Mouse (Mus musculus) frontal cortex, postnatal 10 days (tissue): ENCODE data around the gene Acer3.
A peak's percentile ranks its signal among the peaks of the same experiment; 100 is the strongest.

Experiments used
- DNase-seq, 2 experiments: peaks; one replicate each; pipeline ENCODE4 v3.0.0; 2022; ENCODE audit warnings: low spot score in 2 of 2, mixed read lengths in 1 of 2

The Acer3 gene

DNA sequence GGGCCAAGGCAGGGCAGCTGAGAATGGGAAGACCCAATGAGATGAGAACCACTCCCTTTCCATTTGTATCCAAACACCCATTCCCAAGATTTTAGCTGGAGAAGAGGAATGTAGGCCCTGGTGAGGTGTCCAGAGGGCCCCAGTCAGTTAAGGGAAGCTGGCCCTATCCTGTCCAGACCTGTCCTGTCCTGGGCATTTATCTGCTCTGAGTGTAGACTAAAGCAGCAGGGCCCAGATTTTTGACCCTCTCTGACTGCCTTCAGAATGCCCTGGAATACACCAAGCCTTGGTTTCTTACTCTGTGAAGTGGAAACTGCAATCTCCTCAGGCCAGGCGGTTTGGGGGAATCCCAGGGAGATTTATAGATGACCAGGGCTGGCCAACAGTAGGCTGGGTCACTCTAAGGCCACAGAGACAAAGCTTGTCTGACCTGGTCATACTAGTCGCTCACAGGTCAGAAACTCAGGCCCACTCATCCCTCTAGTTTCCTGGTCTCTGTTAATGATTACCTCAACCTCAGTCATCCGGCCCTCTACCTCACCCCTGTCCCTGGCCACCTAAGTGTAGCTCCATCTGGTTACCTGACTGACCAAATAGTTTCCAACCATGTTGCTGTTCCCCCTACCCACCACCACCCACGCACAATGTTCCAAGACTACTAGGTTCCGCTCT lies 142.3 kb downstream of the Acer3 start:
- no peak for DNase-seq

DNA sequence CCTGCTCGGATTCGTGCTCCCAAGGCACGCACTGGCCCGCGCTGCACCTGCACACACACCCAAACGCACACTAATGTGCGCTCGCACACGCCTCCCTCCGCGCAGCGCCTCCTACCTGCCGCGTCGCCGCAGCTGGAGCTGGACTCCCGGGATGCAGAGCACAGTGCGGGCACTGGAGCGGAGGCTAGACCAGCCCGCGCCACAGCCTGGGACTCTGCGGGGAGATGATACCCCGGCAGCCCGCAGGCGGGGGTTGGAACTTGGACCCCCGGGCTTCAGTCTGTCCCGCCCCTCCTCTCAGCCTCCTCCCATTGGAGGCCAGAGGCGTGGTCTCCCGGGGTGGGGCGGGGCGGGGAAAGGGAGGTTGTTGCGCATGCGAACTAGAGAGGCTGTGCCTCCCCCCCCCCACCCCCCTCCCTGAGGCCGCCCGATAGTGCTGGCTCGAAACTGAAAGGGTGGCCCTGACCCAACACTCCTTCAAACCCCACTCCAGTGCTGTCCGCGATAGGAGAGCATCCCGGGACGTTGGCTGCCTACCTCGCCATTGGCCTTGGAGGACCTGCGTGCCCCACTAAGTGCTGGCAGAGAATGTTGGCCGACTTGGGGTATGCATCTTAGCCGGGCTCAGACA lies 143.0 kb downstream of the Acer3 start, which contains the start of gene Capn5:
Gene Capn5, minus strand, starts transcription at position 346 of the 631 bp plus-strand sequence.
- peak in 1 of 2 experiments; percentile 49 for DNase-seq

DNA sequence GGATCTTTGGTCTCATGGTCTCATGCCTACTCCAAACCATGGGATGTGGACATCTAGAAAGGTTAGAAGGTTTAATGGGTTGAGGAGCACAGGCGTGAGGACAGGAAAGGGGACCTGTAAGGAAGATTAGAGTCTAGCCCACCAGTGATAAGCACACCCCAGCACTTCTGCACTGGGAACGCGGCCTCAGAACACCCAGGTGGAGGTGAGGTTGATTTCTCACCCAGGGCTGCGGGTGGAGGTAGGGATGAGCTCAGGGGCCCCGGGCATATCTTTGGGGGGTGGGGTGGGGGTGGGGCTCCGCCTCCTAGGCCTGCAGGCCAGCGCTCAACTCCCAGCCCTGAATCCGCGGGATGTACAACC lies 143.5 kb downstream of the Acer3 start:
- DNase-seq = no peak

DNA sequence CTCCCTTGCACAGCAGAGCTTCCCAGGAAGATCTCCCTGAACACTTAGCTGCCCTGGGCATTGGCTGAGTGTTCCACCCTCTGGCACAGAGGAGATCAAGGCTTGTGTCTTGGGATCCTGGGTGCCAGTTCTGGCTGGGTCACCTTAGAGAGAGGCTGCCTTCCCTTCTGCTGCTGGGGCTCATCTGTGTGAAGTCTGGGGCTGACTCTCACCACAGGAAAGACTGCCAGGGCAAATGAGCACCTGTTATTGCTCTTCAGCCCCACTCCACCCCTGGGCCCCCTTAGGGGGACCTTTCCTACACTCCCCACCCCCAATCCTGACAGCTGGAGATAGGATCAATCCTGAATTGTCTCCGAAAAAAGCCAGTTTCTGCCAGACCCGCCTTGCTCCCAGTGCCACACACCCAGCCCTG lies 143.9 kb downstream of the Acer3 start:
- no peak for DNase-seq

DNA sequence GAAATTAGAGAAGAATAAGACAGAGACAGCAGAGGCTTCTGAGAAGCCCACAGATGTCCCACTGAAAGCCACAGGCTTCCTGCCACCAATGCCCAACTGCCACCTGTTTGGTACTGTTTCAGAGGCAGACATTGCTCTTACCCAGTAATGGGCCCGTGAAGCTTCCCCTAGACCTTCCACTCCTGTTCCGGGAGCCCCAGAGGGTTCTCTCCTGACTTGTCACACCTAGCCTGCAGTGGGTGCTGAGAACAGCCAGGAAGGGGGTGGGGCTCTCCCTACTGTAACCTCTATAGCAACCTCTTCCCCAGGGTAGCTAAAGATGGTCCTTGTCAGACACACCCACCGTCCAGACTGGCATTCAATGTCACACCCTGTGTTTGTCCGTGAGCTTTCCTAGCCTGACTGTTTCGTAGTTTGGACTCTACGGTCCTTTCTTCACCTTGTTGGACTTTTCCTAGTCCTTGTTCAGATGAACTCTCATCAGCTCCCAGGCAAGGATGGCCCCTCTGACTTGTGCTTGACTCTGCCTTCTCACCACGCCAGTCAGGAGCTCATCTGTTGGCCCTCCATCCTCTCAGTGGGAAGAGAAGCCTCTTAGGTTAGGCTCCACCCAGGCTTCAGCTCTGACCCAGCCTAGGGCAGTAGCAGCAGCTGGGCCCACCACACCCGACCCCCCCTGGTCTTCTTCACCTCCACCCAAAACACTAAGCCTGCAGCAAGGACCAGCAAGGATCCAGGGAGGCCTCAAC lies 144.5 kb downstream of the Acer3 start:
- no peak for DNase-seq

DNA sequence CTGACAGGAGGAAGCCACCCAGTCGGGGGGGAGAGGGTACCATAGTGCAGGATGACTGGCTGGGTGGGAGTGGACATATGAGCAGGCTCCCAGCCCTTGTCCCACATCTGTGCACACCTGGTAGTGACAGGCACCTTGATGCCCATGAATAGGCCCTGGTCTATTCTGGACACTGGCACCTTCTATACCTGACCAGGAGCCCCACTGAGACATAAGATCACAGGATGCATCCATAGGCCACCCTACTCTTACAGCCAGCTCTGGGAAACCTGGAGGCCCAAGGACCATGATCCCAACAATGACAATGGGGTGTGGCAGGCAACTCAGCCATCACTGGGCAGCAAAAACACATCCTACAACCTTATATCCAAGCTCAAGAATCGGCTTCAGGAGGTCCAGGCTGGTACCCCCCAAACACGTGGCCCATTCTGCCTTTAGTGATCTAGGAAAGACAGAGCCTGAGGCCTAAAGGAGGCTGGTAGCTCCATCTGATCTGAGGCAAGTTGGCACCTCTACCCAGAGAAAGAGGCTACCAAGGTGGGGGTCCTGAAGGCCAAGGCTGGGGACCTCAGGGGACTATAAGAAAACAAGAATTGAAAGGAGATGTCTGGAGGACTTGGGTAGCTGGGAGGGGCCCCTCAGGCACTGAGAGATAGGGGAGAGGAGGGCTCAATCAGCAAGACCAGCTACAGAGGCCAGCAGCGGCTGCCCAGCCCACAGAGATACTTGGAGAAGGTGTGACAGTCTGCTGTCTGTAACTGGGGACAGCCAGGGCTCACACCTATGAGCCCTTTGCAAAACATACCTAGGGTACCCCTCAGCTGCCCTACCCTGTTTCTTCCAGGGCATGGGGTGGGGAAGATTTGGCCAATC lies 145.9 kb downstream of the Acer3 start:
- DNase-seq = no peak

DNA sequence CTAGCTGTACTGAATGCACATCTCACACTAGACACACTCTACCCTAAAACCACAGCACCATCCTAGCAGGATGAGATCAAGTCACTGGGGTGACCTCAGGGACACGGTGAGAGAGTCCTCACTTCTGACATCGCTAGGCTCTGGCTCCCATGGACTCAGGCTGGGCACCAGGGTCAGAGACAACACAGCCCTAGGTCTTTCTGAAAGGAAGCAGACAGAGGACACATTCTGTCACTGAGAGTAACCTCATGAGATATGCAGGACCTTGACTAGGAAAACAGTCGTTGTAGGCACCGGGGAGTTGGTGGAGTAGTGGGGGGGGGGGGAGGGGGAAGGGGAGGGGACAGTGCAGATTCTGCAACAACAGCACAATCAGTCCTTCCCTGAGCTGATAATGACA lies 147.6 kb downstream of the Acer3 start:
- DNase-seq = no peak

DNA sequence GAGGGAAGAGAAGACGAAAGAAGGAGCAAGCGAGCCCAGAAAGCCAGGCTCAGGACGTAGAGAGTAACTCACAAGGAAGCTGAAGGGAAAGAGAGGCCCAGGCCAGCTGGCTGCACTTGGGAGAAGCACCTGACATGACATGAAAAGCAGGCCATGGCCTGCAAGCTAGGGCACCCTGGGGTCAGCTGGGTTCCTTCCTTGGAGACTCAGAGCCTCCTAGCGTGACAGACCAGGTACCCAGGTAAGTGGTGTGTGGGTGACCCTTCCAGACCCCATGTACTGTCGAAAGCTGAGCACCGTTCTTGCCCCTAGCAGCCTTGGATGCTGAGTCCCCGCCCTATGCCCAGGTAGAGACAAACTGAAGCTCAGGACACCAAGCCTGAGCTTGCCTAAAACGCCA lies 148.3 kb downstream of the Acer3 start:
- no peak for DNase-seq

DNA sequence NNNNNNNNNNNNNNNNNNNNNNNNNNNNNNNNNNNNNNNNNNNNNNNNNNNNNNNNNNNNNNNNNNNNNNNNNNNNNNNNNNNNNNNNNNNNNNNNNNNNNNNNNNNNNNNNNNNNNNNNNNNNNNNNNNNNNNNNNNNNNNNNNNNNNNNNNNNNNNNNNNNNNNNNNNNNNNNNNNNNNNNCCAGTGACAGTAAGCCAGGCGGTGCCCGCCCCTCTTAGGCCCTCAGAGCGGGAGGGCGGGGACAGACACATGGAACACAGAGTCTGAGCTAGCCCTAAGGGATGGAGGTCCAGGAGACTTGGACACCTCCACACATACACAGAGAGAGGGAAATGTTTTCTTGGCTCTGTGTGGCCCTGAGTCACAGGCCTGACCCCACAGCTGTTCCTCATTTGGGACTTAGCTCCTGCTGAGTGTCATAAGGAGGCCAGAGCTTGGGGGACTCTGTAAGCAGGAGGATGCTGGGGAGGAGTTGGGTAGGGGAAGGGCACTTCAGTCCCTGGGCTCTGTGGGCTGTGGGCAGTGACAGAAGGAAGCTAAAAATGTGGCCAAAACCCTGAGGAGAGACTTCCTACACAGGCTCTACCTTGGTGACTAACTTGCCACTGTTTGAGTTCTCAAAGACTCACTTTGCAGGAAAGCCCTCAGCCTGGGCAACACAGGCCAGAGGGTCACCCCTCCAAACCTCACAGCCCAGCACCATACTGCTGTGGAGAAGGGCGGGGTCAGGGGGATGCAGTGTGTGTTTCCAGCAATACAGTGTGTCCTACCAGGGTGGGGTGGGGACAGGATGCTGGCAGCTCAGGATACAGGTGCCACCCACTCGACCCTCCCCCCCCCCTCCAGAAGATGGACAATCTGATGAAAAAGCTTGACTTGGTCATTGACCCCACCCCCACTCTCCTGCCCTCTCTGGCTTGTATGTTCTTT lies 149.6 kb downstream of the Acer3 start:
- no peak for DNase-seq

DNA sequence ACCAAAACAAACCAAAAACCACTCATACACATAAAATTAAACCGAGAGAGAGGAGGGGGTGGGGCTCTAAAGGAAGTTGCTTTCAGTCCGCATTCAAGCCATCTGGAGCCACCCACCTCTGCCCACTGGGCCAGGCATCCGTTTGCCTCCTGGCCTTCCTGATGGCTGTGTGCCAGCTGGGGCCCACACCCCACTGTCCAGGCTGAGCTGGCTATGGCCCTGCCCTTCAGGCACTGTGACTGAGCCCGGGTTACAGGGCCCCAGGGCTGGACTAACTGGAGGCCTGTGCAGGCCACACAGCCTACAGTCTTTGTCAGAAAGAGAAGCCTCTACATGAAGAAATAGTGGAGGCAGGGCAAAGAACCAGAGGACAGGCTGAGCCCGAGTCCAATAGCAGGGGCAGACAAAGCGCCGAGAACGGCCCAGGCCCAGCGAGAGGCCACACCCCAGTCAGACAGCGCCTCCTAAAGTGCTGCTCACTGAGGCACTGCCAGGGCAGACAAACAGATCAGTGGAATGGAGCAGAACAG lies 155.9 kb downstream of the Acer3 start:
- DNase-seq = no peak

DNA sequence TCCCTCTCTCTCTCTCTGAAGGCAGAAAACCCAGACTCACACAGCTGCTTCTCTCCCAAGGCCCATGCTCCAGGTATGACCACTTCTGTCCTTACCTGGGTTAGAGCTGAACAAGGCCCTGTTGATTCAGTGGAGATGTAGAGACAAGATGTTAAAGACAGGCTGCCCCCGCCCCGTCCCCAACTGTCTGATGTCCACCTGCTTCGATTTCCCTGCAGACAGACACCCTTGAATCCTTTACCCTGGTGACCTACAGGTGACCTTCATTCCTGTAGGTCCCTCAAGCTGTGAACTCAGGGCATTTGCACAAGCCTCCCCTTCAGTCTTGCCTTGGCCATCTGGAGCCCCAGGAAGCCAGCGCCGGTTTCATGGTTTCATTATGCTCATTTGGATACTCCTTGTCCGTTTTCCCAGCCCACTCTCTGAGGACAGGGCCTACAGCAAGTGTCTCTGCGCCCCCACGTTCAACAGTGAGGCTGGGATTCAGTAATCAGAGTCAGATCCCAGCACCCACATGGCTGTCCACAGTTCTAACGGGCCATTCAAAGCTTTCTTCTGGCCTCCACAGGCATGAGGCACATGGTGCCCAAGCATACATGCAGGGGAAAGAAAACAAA lies 156.5 kb downstream of the Acer3 start:
- DNase-seq = no peak

DNA sequence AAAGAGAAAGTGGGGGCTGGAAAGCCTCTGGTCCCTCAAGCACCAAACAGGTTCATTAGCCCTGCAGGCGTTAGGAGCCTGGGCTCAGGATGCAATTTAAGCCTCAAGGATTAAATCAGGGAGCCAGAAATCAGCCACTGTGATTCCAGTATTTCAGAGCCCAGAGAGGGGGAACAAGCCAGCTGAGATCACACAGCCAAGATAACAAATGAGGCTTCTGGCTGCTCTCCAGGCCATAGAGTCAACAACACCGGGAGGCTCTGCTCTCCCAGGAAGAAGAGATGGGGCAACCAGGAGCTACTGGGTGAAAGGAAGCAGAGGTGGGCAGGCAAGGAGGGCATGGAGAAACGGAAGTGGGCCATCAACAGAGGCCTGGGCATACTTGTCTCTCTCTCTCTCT lies 157.3 kb downstream of the Acer3 start:
- no peak for DNase-seq

DNA sequence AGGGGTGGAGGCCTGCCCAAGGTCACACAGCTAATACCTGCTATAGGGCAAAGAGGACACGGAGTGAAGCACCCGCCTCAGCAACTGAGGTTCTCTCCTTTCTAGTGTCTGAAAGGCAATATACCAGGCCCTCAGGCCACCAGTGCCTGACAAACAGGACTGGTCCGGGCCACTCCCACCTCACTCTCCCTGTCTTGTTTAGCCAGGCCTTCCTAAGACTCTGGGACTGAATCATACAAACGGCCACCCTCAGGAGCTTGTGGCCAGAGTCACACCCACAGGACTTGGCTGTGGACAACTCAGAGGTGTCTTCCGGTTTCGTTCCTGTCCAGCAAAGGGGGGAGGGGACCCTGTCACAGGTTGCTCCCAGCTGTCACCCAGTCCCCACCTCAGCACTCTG lies 158.8 kb downstream of the Acer3 start:
- no peak for DNase-seq

DNA sequence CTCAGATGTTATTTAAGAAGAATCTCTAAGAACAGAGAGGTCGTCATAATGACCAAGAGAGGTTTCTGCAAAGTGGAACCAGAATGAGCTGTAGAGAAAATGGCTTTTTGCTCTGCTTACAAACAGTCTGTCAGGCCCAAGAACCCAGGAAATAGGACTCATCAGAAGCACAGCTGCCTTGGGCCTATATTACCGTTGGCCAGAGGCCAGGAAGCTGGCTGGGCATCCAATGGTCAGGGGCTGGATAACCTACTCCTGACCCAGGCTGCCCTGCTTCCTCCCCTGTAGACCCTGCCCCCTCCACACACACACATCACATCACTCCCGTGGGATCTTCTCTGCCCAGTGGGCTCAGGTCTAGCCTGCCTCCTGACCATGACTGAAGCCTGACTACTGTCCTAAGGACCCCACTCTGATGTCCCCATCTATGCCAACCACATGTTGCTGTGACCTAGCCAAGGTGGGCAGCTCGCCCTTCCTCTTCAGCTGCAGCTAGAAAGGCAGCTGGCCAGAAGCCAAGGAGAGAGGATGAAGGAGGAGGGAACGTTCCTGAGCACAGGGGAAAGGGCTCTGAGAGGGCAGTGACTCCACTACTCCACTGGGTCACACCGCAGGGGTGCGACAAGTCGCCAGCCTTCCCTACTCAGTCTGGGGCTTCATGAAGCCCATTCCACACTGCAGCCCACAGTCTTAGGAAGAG lies 160.8 kb downstream of the Acer3 start:
- no peak for DNase-seq

DNA sequence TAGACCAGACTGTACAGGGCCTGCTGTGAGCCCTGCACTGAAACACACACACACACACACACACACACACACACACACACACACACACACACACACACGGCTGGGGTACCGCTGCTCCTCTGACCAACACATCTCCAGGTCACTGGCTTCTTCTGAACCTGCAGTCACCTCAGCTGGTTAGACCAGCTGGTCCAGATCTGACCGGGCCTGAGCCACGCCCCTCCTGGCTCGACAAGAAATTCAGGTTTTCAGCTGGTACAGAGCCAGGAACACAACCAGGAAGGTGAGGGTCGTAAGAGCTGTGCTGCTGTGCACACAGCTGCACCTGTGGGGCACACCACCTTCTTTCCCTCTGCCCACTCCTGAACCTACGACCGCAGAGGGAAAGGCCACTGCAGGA lies 162.5 kb downstream of the Acer3 start:
- DNase-seq = no peak

DNA sequence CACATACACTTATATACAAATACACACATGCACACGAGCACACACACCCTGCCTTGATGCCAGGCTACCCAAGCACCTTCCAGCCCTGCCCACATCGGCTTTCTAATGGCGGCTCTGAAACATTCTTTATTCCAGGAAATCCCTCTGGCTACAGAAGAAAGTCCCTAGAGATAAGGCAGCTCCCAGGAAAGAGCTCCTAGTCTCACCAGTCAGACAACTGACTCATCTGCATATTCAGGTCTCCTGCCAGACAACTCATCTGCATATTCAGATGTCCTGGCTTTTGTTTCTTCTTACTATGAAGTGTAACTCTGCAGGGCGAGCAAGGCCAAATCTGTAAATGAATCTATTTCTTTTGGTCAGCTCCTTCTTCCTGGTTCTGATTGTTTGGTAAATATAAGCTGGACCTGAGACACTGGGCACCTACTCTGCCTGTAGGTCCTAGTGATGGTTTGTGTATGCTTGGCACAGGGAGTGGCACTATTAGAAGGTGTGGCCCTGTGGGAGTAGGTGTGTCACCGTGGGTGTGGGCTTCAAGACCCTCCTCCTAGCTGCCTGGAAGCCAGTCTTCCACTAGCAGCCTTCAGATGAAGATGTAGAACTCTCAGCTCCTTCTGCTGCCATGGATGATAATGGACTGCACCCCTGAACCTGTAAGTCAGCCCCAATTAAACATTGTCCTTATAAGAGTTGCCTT lies 163.2 kb downstream of the Acer3 start:
- no peak for DNase-seq
